Mouse (Mus musculus) lung, postnatal 4 days (tissue): Measurements from ENCODE around the gene Stx8.

Experiments
- DNase-seq, 2 experiments: peaks; one replicate each; pipeline ENCODE4 v3.0.0; 2021

The Stx8 gene

GRCm38 (mm10) chr11:68233469-68233965 lies 267.5 kb downstream of the Stx8 start:
- no peak for DNase-seq

GRCm38 (mm10) chr11:68239756-68240155 lies 273.8 kb downstream of the Stx8 start:
- DNase-seq, result no peak

GRCm38 (mm10) chr11:68244254-68244991 lies 278.4 kb downstream of the Stx8 start:
- no peak for DNase-seq

- no peak for DNase-seq
These were observed 278.9 kb downstream of the Stx8 start for GRCm38 (mm10) chr11:68244992-68245261.

GRCm38 (mm10) chr11:68247897-68248296 lies 281.9 kb downstream of the Stx8 start:
- no peak for DNase-seq

GRCm38 (mm10) chr11:68250106-68250505 lies 284.1 kb downstream of the Stx8 start:
- DNase-seq, result peak in 1 of 2 experiments; percentile 32

- no peak for DNase-seq
These were observed 287.5 kb downstream of the Stx8 start for GRCm38 (mm10) chr11:68253531-68253930.
